Mouse (Mus musculus) brown adipose tissue, adult 24 weeks (tissue): ENCODE data around the gene Gm4450. TPM values are rescaled to one million over a fixed set of nuclear protein-coding genes. Genes with fewer than 3 reads are reported as not detected.
A peak's percentile ranks its signal among the peaks of the same experiment; 100 is the strongest.
"Not testable (repeated sequence)": the region's sequence is repeated elsewhere in the genome, so short reads cannot be mapped to it uniquely, and the experiment has no call there.

Experiments used
- H3K27ac ChIP-seq: fragments of 200-500 bp; replicated peaks from 2 replicates; pipeline ENCODE4 v1.5.1; 2012; ENCODE audit warnings: low read depth, mild to moderate bottlenecking, low read length
- H3K4me1 ChIP-seq: fragments of 200-500 bp; 2 replicates; pipeline ENCODE4 v1.6.1; 2012; ENCODE audit warnings: low read length, mixed read lengths; ENCODE audit not compliant: control insufficient read depth, insufficient read depth, insufficient read length
- H3K4me3 ChIP-seq: fragments of 200-500 bp; 2 replicates; pipeline ENCODE4 v1.5.1; 2012; ENCODE audit warnings: low read depth, mild to moderate bottlenecking, low read length, moderate library complexity; ENCODE audit not compliant: insufficient read depth
- polyA plus RNA-seq: library from polyadenylated mRNA; stranded (reverse); fragments of >200 nt; gene quantifications from 2 replicates; pipeline ENCODE4 v1.2.4, GENCODE M21; 2012; ENCODE audit not compliant: missing spikeins, insufficient read depth, insufficient read length

Gene Gm4450
- not detected in 2 replicates for polyA plus RNA-seq

- H3K4me1 ChIP-seq, H3K4me3 ChIP-seq, H3K27ac ChIP-seq: not testable (repeated sequence)
Measured at GRCm38 (mm10) chr3:98457026-98457425, at the start of gene Gm4450. Gm4450 (minus strand) TSS chr3:98457126.

GRCm38 (mm10) chr3:98497401-98497800 lies 40.5 kb upstream of the Gm4450 start:
- H3K4me1 ChIP-seq, H3K4me3 ChIP-seq, H3K27ac ChIP-seq: not testable (repeated sequence)

- not testable (repeated sequence) for H3K4me1 ChIP-seq, H3K27ac ChIP-seq, H3K4me3 ChIP-seq
Measured at GRCm38 (mm10) chr3:98496762-98497161, 39.8 kb upstream of the Gm4450 start.

- not testable (repeated sequence) for H3K4me3 ChIP-seq, H3K27ac ChIP-seq, H3K4me1 ChIP-seq
Measured at GRCm38 (mm10) chr3:98495055-98495454, 38.1 kb upstream of the Gm4450 start.

- not testable (repeated sequence) for H3K4me1 ChIP-seq, H3K27ac ChIP-seq, H3K4me3 ChIP-seq
Measured at GRCm38 (mm10) chr3:98494184-98494583, 37.3 kb upstream of the Gm4450 start.

- H3K4me1 ChIP-seq, H3K4me3 ChIP-seq, H3K27ac ChIP-seq: not testable (repeated sequence)
Measured at GRCm38 (mm10) chr3:98471499-98471898, 14.6 kb upstream of the Gm4450 start.

- H3K4me3 ChIP-seq, H3K27ac ChIP-seq, H3K4me1 ChIP-seq: not testable (repeated sequence)
Measured at GRCm38 (mm10) chr3:98471057-98471456, 14.1 kb upstream of the Gm4450 start.

- H3K27ac ChIP-seq, H3K4me1 ChIP-seq, H3K4me3 ChIP-seq: not testable (repeated sequence)
Measured at GRCm38 (mm10) chr3:98469323-98469722, 12.4 kb upstream of the Gm4450 start.

- not testable (repeated sequence) for H3K27ac ChIP-seq
Measured at GRCm38 (mm10) chr3:98453786-98454185, 3.1 kb downstream of the Gm4450 start.

GRCm38 (mm10) chr3:98443924-98444323 lies 13.0 kb downstream of the Gm4450 start:
- H3K4me3 ChIP-seq, H3K27ac ChIP-seq, H3K4me1 ChIP-seq: not testable (repeated sequence)

More at GRCm38 (mm10) chr3:98453786-98454185, 3.1 kb downstream of the Gm4450 start:
- H3K4me1 ChIP-seq, H3K4me3 ChIP-seq: not testable (repeated sequence)

- H3K27ac ChIP-seq, H3K4me1 ChIP-seq, H3K4me3 ChIP-seq: not testable (repeated sequence)
Measured at GRCm38 (mm10) chr3:98443149-98443779, 13.7 kb downstream of the Gm4450 start.

- not testable (repeated sequence) for H3K4me3 ChIP-seq
Measured at GRCm38 (mm10) chr3:98442245-98442644, 14.7 kb downstream of the Gm4450 start.

GRCm38 (mm10) chr3:98435030-98435429 lies 21.9 kb downstream of the Gm4450 start:
- Histone ChIP-seq H3K4me1 (no peaks in the 10 kb centered on the region), H3K4me3 (no peak overlapping the region), H3K27ac (no peak overlapping the region)

More at GRCm38 (mm10) chr3:98442245-98442644, 14.7 kb downstream of the Gm4450 start:
- H3K4me1 ChIP-seq, H3K27ac ChIP-seq: not testable (repeated sequence)

GRCm38 (mm10) chr3:98434088-98434816 lies 22.7 kb downstream of the Gm4450 start:
- Histone ChIP-seq H3K4me3 (no peak overlapping the region), H3K27ac (no peak overlapping the region), H3K4me1 (no peaks in the 10 kb centered on the region)

GRCm38 (mm10) chr3:98428928-98429525 lies 27.9 kb downstream of the Gm4450 start:
- no peak overlapping the region for H3K27ac ChIP-seq
- H3K4me1 ChIP-seq: peaks cover 4% of the 10 kb centered on the region; the same call in 1 of the 2 replicates
- peak overlapping the region; percentile 78; the same call in 1 of the 2 replicates for H3K4me3 ChIP-seq
